Mouse (Mus musculus) pancreas, adult 10 weeks (tissue): ENCODE data around the gene Ston1. TPM values are rescaled to one million over a fixed set of nuclear protein-coding genes. Genes with fewer than 3 reads are reported as not detected.

ENCODE experiments used
- polyA plus RNA-seq: library from polyadenylated mRNA; stranded (reverse); fragments of 350-450 nt; fragmentation: Illumina TruSeq; extraction: RNeasy Lipid Tissue Mini Kit (QIAGEN cat#74804); gene quantifications from one replicate; pipeline ENCODE4 v1.2.3, GENCODE M21; 2015; ENCODE audit warnings: low read depth, low replicate concordance; ENCODE audit not compliant: insufficient read depth

Gene Ston1
- polyA plus RNA-seq, result 9.1 TPM

GRCm38 (mm10) chr17:88597222-88598055, at the start of gene Ston1:
TSS of gene Ston1 (plus strand) at chr17:88597684.

GRCm38 (mm10) chr17:88668452-88668851, 71.0 kb downstream of the Ston1 start, which contains the start of gene Gtf2a1l:
TSS of gene Gtf2a1l (plus strand) at chr17:88668660.

Other genes starting within 250 kb of the Ston1 start
- gene Foxn2, start 157.0 kb upstream of the Ston1 start, polyA plus RNA-seq, result 3.1 TPM
- gene Ppp1r21, start 67.6 kb upstream of the Ston1 start, polyA plus RNA-seq, result 10.3 TPM
- gene Gtf2a1l, start 71.0 kb downstream of the Ston1 start, polyA plus RNA-seq, result not detected
- not detected for gene Lhcgr, start 194.3 kb downstream of the Ston1 start, polyA plus RNA-seq